Mouse (Mus musculus): ENCODE measurements around the gene Pik3c2g.

- TF ChIP-seq CTCF (IDR thresholded peaks at IDR 0.05; ENCODE audit: borderline replicate concordance, control insufficient read depth, extremely low read depth, insufficient read depth, low read length, poor library complexity) (no peak), POLR2A (IDR thresholded peaks at IDR 0.05; ENCODE audit: control insufficient read depth, extremely low read depth, insufficient read depth, low read length, poor library complexity) (no peak)
Measured at GRCm38 (mm10) chr6:139878362-139878696, 291.3 kb downstream of the Pik3c2g start.

Measured in thymus, adult 2 months (tissue).